Comparison of ENCODE assay signal across 8 mouse cellular contexts in genomic region chr10:78244058-78244437, GRCm38 (mm10). TPM values are rescaled to one million over a fixed set of nuclear protein-coding genes. Genes with fewer than 3 reads are reported as not detected.
DNase-seq lines count a peak whose midpoint lies in the region; ATAC-seq and TF ChIP-seq lines count a peak whose summit lies in the region.

No protein-coding gene starts in this region.

- no peak for DNase-seq in layer of hippocampus, adult 2 months (ENCODE audit: low spot score in 2 of 2)
- no peak for DNase-seq in layer of hippocampus, adult 18-20 months (ENCODE audit: low spot score in 2 of 2)
- peak; percentile 63 for DNase-seq in cerebellum, adult 11-12 months
- DNase-seq in forebrain, embryonic 14.5 days (ENCODE audit: low spot score) = no peak

- TF ChIP-seq POLR2A in testis, adult 2 months (IDR thresholded peaks at IDR 0.05; ENCODE audit: control insufficient read depth, low read depth, low read length) = no peak

- H3K4me1 ChIP-seq in forebrain, embryonic 14.5 days (ENCODE audit: control insufficient read depth, insufficient read depth, low read length) = peaks cover 11% of the 10 kb centered on the region
- peaks cover 15% of the 10 kb centered on the region for H3K4me1 ChIP-seq in hindbrain, embryonic 16.5 days (ENCODE audit: control insufficient read depth, insufficient read depth, low read depth, low read length)
- H3K4me1 ChIP-seq in liver, embryonic 12.5 days = peaks cover 78% of the 10 kb centered on the region
- H3K4me1 ChIP-seq in midbrain, embryonic 16.5 days (ENCODE audit: control insufficient read depth, insufficient read depth, low read length) = peaks cover 15% of the 10 kb centered on the region
- H3K4me1 ChIP-seq in testis, adult 2 months (ENCODE audit: control insufficient read depth, insufficient read depth, low read length) = peaks cover 17% of the 10 kb centered on the region

- TF ChIP-seq CTCF in layer of hippocampus, adult 2 months (conservative IDR thresholded peaks at IDR 0.05) = no peak
- TF ChIP-seq CTCF in testis, adult 2 months (IDR thresholded peaks at IDR 0.05; ENCODE audit: control insufficient read depth, insufficient read depth, insufficient replicate concordance, low read depth, low read length) = no peak

- 0% methylated on average over 24 of the region's 33 CpGs for WGBS in forebrain, embryonic 14.5 days
- 0% methylated on average over 26 of the region's 33 CpGs for WGBS in hindbrain, embryonic 16.5 days
- under 1% methylated on average over 33 of the region's 33 CpGs for WGBS in liver, embryonic 12.5 days (ENCODE audit: insufficient replicate concordance)
- under 1% methylated on average over 26 of the region's 33 CpGs for WGBS in midbrain, embryonic 16.5 days

- peak overlapping the region; percentile 80 for H3K4me3 ChIP-seq in layer of hippocampus, adult 2 months
- peak overlapping the region; percentile 85 for H3K4me3 ChIP-seq in forebrain, embryonic 14.5 days (ENCODE audit: low read depth, low read length)
- H3K4me3 ChIP-seq in hindbrain, embryonic 16.5 days (ENCODE audit: low read length) = peak overlapping the region; percentile 91
- peak overlapping the region; percentile 95 for H3K4me3 ChIP-seq in liver, embryonic 12.5 days
- H3K4me3 ChIP-seq in midbrain, embryonic 16.5 days (ENCODE audit: low read depth, low read length) = peak overlapping the region; percentile 85
- peak overlapping the region; percentile 99 for H3K4me3 ChIP-seq in testis, adult 2 months (ENCODE audit: control insufficient read depth, low read depth, low read length)

- peak overlapping the region; percentile 91 for H3K4me2 ChIP-seq in forebrain, embryonic 14.5 days (ENCODE audit: low read length)
- H3K4me2 ChIP-seq in hindbrain, embryonic 16.5 days (ENCODE audit: low read length) = peak overlapping the region; percentile 96
- H3K4me2 ChIP-seq in liver, embryonic 12.5 days = peak overlapping the region; percentile 98
- H3K4me2 ChIP-seq in midbrain, embryonic 16.5 days (ENCODE audit: low read length) = peak overlapping the region; percentile 77

- H3K27ac ChIP-seq in layer of hippocampus, adult 2 months = peak overlapping the region; percentile 97
- H3K27ac ChIP-seq in forebrain, embryonic 14.5 days (ENCODE audit: low read depth, low read length) = no peak overlapping the region; the same call in 1 of the 2 replicates
- peak overlapping the region; percentile 86 for H3K27ac ChIP-seq in hindbrain, embryonic 16.5 days (ENCODE audit: low read depth, low read length)
- peak overlapping the region; percentile 90 for H3K27ac ChIP-seq in liver, embryonic 12.5 days
- H3K27ac ChIP-seq in midbrain, embryonic 16.5 days (ENCODE audit: low read length) = peak overlapping the region; percentile 89
- H3K27ac ChIP-seq in testis, adult 2 months (ENCODE audit: control insufficient read depth, insufficient read depth, low read depth, low read length) = peak overlapping the region; percentile 37; the same call in 1 of the 2 replicates

- no peaks in the 10 kb centered on the region for H3K27me3 ChIP-seq in forebrain, embryonic 14.5 days (replicated peaks; ENCODE audit: control insufficient read depth, insufficient read depth, low read length)
- H3K27me3 ChIP-seq in hindbrain, embryonic 16.5 days (replicated peaks; ENCODE audit: control insufficient read depth, insufficient read depth, low read length) = no peaks in the 10 kb centered on the region
- H3K27me3 ChIP-seq in liver, embryonic 12.5 days (replicated peaks) = no peaks in the 10 kb centered on the region
- no peaks in the 10 kb centered on the region for H3K27me3 ChIP-seq in midbrain, embryonic 16.5 days (ENCODE audit: control insufficient read depth, insufficient read depth, low read depth, low read length)
- H3K27me3 ChIP-seq in testis, adult 2 months (ENCODE audit: control insufficient read depth, insufficient read depth, low read length) = no peaks in the 10 kb centered on the region

- ATAC-seq in forebrain, embryonic 14.5 days = peak; percentile 53
- peak; percentile 66 for ATAC-seq in hindbrain, embryonic 16.5 days
- ATAC-seq in liver, embryonic 12.5 days = peak; percentile 55
- ATAC-seq in midbrain, embryonic 16.5 days = peak; percentile 74

- H3K36me3 ChIP-seq in forebrain, embryonic 14.5 days (ENCODE audit: control insufficient read depth, insufficient read depth, low read length) = no peaks in the 10 kb centered on the region
- no peaks in the 10 kb centered on the region for H3K36me3 ChIP-seq in hindbrain, embryonic 16.5 days (ENCODE audit: control insufficient read depth, insufficient read depth, low read length)
- H3K36me3 ChIP-seq in liver, embryonic 12.5 days = peaks cover 12% of the 10 kb centered on the region; the same call in 1 of the 2 replicates
- H3K36me3 ChIP-seq in midbrain, embryonic 16.5 days (ENCODE audit: control insufficient read depth, insufficient read depth, low read length) = no peaks in the 10 kb centered on the region
- no peaks in the 10 kb centered on the region for H3K36me3 ChIP-seq in testis, adult 2 months (ENCODE audit: control insufficient read depth, insufficient read depth, low read length)

- H3K9ac ChIP-seq in forebrain, embryonic 14.5 days (ENCODE audit: low read length) = peak overlapping the region; percentile 85
- H3K9ac ChIP-seq in hindbrain, embryonic 16.5 days (ENCODE audit: low read depth, low read length) = peak overlapping the region; percentile 87
- H3K9ac ChIP-seq in liver, embryonic 12.5 days = peak overlapping the region; percentile 96
- H3K9ac ChIP-seq in midbrain, embryonic 16.5 days (ENCODE audit: low read depth, low read length) = peak overlapping the region; percentile 86

- H3K9me3 ChIP-seq in forebrain, embryonic 14.5 days (replicated peaks; ENCODE audit: control insufficient read depth, low read length) = no peaks in the 10 kb centered on the region
- H3K9me3 ChIP-seq in hindbrain, embryonic 16.5 days (ENCODE audit: control insufficient read depth, low read length) = no peaks in the 10 kb centered on the region
- no peaks in the 10 kb centered on the region for H3K9me3 ChIP-seq in liver, embryonic 12.5 days (replicated peaks)
- H3K9me3 ChIP-seq in midbrain, embryonic 16.5 days (replicated peaks; ENCODE audit: control insufficient read depth, low read length, poor library complexity, severe bottlenecking) = no peaks in the 10 kb centered on the region

RNA-seq across cellular contexts. Expression of gene Trappc10, which starts 0.4 kb away (rescaled TPM):
- 10 to 100 TPM; 83.4 to 84.1 TPM for total RNA-seq in layer of hippocampus, adult 2 months (2021)
- total RNA-seq in layer of hippocampus, adult 18-20 months (2021) = 10 to 100 TPM; 81.2 to 86.4 TPM
- 19.9 and 22.5 TPM in 2 replicates for polyA plus RNA-seq in forebrain, embryonic 14.5 days (2014; fragmentation: Nextera tagmentation; extraction: Ambion mirVana)
- polyA plus RNA-seq in hindbrain, embryonic 16.5 days (2015; fragmentation: Nextera tagmentation; extraction: Ambion mirVana) = 11.3 and 21.5 TPM in 2 replicates
- polyA plus RNA-seq in liver, embryonic 12.5 days (2016; fragmentation: Nextera tagmentation; extraction: Ambion mirVana) = 21.9 and 24.5 TPM in 2 replicates
- 22.4 and 27.1 TPM in 2 replicates for polyA plus RNA-seq in midbrain, embryonic 16.5 days (2015; fragmentation: Nextera tagmentation; extraction: Ambion mirVana)
- 20.3 and 20.4 TPM in 2 replicates for polyA plus RNA-seq in testis, adult 2 months (2012; rRNA removed)

RNA-seq across cellular contexts. Expression of gene Pwp2, which starts 59.1 kb away (rescaled TPM):
- 10 to 100 TPM; 19.7 to 19.9 TPM for total RNA-seq in layer of hippocampus, adult 2 months (2021)
- 10 to 100 TPM; 19.7 to 20.5 TPM for total RNA-seq in layer of hippocampus, adult 18-20 months (2021)
- 16.4 and 17.8 TPM in 2 replicates for polyA plus RNA-seq in forebrain, embryonic 14.5 days (2014; fragmentation: Nextera tagmentation; extraction: Ambion mirVana)
- 15.9 and 17.0 TPM in 2 replicates for polyA plus RNA-seq in hindbrain, embryonic 16.5 days (2015; fragmentation: Nextera tagmentation; extraction: Ambion mirVana)
- polyA plus RNA-seq in liver, embryonic 12.5 days (2016; fragmentation: Nextera tagmentation; extraction: Ambion mirVana) = 23.9 and 25.5 TPM in 2 replicates
- polyA plus RNA-seq in midbrain, embryonic 16.5 days (2015; fragmentation: Nextera tagmentation; extraction: Ambion mirVana) = 18.1 and 19.0 TPM in 2 replicates
- 5.8 and 6.4 TPM in 2 replicates for polyA plus RNA-seq in testis, adult 2 months (2012; rRNA removed)
